Mouse (Mus musculus): ENCODE data around the gene Nf1. TPM values are rescaled to one million over a fixed set of nuclear protein-coding genes. Genes with fewer than 3 reads are reported as not detected.

Gene Nf1
- total RNA-seq, 1 experiment from 2014 or later: 16.1 TPM

GRCm38 (mm10) chr11:79570319-79570718 is 230.8 kb downstream of the Nf1 start:
- peak; percentile 36; the same call in 1 of the 2 replicates for ATAC-seq (replicated peaks; ENCODE audit: low read depth, poor library complexity, severe bottlenecking)

GRCm38 (mm10) chr11:79573836-79574235 is 234.3 kb downstream of the Nf1 start:
- ATAC-seq (replicated peaks; ENCODE audit: low read depth, poor library complexity, severe bottlenecking): peak; percentile 59

GRCm38 (mm10) chr11:79575383-79576073 is 236.0 kb downstream of the Nf1 start:
- ATAC-seq (replicated peaks; ENCODE audit: low read depth, poor library complexity, severe bottlenecking): no peak

- peak; percentile 93 for ATAC-seq (replicated peaks; ENCODE audit: low read depth, poor library complexity, severe bottlenecking)
These were observed 238.2 kb downstream of the Nf1 start for GRCm38 (mm10) chr11:79577741-79578140.

GRCm38 (mm10) chr11:79580660-79581059 is 241.2 kb downstream of the Nf1 start:
- ATAC-seq (replicated peaks; ENCODE audit: low read depth, poor library complexity, severe bottlenecking): no peak

GRCm38 (mm10) chr11:79581257-79581656 is 241.8 kb downstream of the Nf1 start:
- ATAC-seq (replicated peaks; ENCODE audit: low read depth, poor library complexity, severe bottlenecking): no peak

- peak; percentile 84 for ATAC-seq (replicated peaks; ENCODE audit: low read depth, poor library complexity, severe bottlenecking)
These were observed 244.7 kb downstream of the Nf1 start for GRCm38 (mm10) chr11:79584191-79584590.

GRCm38 (mm10) chr11:79589317-79590075 is 250.0 kb downstream of the Nf1 start:
- ATAC-seq (replicated peaks; ENCODE audit: low read depth, poor library complexity, severe bottlenecking): 0 out of 2 replicates have a peak, but pooled peaks have one; percentile 30

GRCm38 (mm10) chr11:79590664-79591590 is 251.4 kb downstream of the Nf1 start, which contains the start of gene Rab11fip4:
Rab11fip4 (plus strand) TSS chr11:79591212.
- 0 out of 2 replicates have a peak, but pooled peaks have one; percentile 27 for ATAC-seq (replicated peaks; ENCODE audit: low read depth, poor library complexity, severe bottlenecking)

GRCm38 (mm10) chr11:79591591-79591975 is 252.1 kb downstream of the Nf1 start:
- ATAC-seq (replicated peaks; ENCODE audit: low read depth, poor library complexity, severe bottlenecking): no peak

GRCm38 (mm10) chr11:79593495-79593894 is 254.0 kb downstream of the Nf1 start:
- no peak for ATAC-seq (replicated peaks; ENCODE audit: low read depth, poor library complexity, severe bottlenecking)

- ATAC-seq (replicated peaks; ENCODE audit: low read depth, poor library complexity, severe bottlenecking): no peak
These were observed 271.0 kb downstream of the Nf1 start for GRCm38 (mm10) chr11:79610454-79610853.

- peak; percentile 58 for ATAC-seq (replicated peaks; ENCODE audit: low read depth, poor library complexity, severe bottlenecking)
These were observed 271.6 kb downstream of the Nf1 start for GRCm38 (mm10) chr11:79611011-79611666.

- no peak for ATAC-seq (replicated peaks; ENCODE audit: low read depth, poor library complexity, severe bottlenecking)
These were observed 272.6 kb downstream of the Nf1 start for GRCm38 (mm10) chr11:79612046-79612600.

GRCm38 (mm10) chr11:79613084-79613483 is 273.6 kb downstream of the Nf1 start:
- no peak for ATAC-seq (replicated peaks; ENCODE audit: low read depth, poor library complexity, severe bottlenecking)

- ATAC-seq (replicated peaks; ENCODE audit: low read depth, poor library complexity, severe bottlenecking): no peak
These were observed 274.2 kb downstream of the Nf1 start for GRCm38 (mm10) chr11:79613711-79614110.

- no peak for ATAC-seq (replicated peaks; ENCODE audit: low read depth, poor library complexity, severe bottlenecking)
These were observed 275.4 kb downstream of the Nf1 start for GRCm38 (mm10) chr11:79614880-79615279.

- ATAC-seq (replicated peaks; ENCODE audit: low read depth, poor library complexity, severe bottlenecking): no peak
These were observed 276.4 kb downstream of the Nf1 start for GRCm38 (mm10) chr11:79615871-79616270.

GRCm38 (mm10) chr11:79617991-79618390 is 278.5 kb downstream of the Nf1 start:
- ATAC-seq (replicated peaks; ENCODE audit: low read depth, poor library complexity, severe bottlenecking): no peak

Data from common myeloid progenitor, adult 5-6 weeks (primary cell).